Mouse (Mus musculus): ENCODE data around the gene Smarcd3. TPM values are rescaled to one million over a fixed set of nuclear protein-coding genes. Genes with fewer than 3 reads are reported as not detected.

Gene Smarcd3
- polyA plus RNA-seq, 1 experiment from 2014 or later = 170 TPM

DNA sequence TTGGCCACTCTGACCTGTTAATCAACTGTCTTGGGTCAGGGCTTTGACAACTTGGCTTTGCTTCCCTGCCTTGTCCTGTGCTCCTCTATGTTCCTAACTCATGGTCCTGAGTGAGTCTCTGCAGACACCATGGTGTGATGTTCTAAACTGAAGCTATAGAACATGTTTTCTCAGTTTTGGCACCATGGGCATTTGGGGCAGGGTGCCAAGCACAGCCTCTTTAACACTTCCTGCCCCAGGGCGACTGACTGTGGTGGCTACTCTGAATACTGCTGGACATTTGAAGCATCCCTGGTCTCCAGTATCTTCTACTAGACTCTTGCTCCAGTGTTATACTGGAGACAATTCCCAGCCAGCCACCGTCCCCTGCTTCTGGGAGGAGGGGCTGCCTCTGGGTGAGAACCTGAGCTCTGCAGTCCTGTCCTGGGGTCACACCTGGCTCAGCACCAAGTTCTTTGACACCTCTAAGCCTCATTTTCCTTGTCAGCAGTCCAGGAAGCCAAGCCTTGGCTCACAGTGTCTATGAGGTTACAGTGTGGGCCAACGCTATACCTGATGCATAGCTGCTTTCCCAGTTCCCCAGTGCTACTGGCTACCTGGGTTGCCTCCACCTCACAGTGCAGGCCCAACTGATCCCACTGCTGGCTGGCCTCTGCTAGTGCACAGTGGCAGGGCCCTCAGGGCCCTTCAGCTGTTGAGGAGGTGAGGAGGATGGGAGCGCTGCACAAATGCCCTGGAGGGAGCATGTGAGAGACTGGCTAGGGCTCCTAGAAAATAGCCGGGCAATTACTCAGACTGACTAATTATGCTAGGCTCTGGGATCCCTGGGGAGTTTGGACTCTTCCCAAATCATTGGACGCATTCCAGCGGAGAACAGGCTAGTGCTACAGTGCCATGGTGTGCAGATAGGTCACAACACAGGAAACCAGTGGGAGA lies 12.6 kb downstream of the Smarcd3 start:
- ATAC-seq = peak; percentile 91
- Histone ChIP-seq H3K27me3 (replicated peaks; ENCODE audit: control insufficient read depth, insufficient read depth, low read length) (no peaks in the 10 kb centered on the region), H3K4me3 (ENCODE audit: low read depth, low read length) (no peak overlapping the region), H3K9me3 (replicated peaks; ENCODE audit: control insufficient read depth, low read length) (no peaks in the 10 kb centered on the region), H3K36me3 (ENCODE audit: control insufficient read depth, insufficient read depth, low read length) (no peaks in the 10 kb centered on the region), H3K4me2 (ENCODE audit: low read length) (0 out of 2 replicates have a peak overlapping the region, but pooled peaks have one; percentile 9), H3K9ac (ENCODE audit: low read length) (0 out of 2 replicates have a peak overlapping the region, but pooled peaks have one; percentile 5), H3K4me1 (ENCODE audit: control insufficient read depth, insufficient read depth, low read length) (peaks cover 25% of the 10 kb centered on the region), H3K27ac (ENCODE audit: low read depth, low read length) (peak overlapping the region; percentile 70)
- WGBS = 20% methylated on average over 7 of the region's 7 CpGs
- peak; percentile 92 for DNase-seq (ENCODE audit: low spot score)

- 59% methylated on average over 5 of the region's 5 CpGs for WGBS
- no peak overlapping the region for H3K4me2 ChIP-seq (ENCODE audit: low read length)
- H3K9me3 ChIP-seq (replicated peaks; ENCODE audit: control insufficient read depth, low read length) = no peaks in the 10 kb centered on the region
These were observed 14.8 kb downstream of the Smarcd3 start for GRCm38 (mm10) chr5:24609388-24609787.

DNA sequence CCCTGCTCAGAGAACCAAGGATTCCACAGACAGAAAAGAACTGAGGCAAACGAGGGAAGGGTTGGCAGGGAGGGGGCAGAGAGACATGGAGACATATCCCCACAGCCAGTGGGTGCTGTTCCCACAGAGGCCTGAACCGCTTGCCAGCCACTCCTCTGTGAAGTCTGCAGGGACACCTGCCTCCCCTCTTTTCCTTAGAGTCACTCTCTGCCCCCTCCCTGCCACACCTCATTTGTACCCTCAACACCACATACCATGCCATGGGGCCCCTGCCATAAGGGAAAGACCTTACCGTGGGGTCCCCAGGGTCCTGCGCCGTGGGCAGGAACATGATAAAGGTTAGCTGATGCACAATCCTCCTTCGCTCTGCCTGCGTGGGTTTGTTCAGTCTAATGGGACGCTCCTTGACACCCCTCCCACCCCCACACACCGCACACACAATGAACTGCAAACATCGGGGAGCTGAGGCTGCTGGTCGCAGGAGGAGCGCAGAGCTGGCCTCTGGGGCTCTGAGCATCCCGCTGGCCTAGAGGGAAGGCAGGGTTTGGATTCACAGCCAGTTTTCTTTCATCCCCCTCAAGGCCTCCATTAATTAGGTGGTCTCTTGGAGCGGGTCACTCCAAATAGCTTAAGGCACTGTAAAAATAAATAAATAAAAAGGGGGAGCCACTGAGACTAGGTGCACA lies 18.1 kb downstream of the Smarcd3 start:
- no peak for ATAC-seq
- DNase-seq (ENCODE audit: low spot score) = peak; percentile 42
- Histone ChIP-seq H3K36me3 (ENCODE audit: control insufficient read depth, insufficient read depth, low read length) (no peaks in the 10 kb centered on the region), H3K4me1 (ENCODE audit: control insufficient read depth, insufficient read depth, low read length) (peaks cover 49% of the 10 kb centered on the region), H3K27ac (ENCODE audit: low read depth, low read length) (peak overlapping the region; percentile 99), H3K4me2 (ENCODE audit: low read length) (peak overlapping the region; percentile 94), H3K27me3 (replicated peaks; ENCODE audit: control insufficient read depth, insufficient read depth, low read length) (no peaks in the 10 kb centered on the region), H3K9ac (ENCODE audit: low read length) (peak overlapping the region; percentile 95), H3K4me3 (ENCODE audit: low read depth, low read length) (peak overlapping the region; percentile 60), H3K9me3 (replicated peaks; ENCODE audit: control insufficient read depth, low read length) (no peaks in the 10 kb centered on the region)
- WGBS = 7% methylated on average over 14 of the region's 14 CpGs

More at GRCm38 (mm10) chr5:24609388-24609787, 14.8 kb downstream of the Smarcd3 start:
- ATAC-seq (no peak), DNase-seq (ENCODE audit: low spot score) (no peak)
- H3K36me3 ChIP-seq (ENCODE audit: control insufficient read depth, insufficient read depth, low read length) = no peaks in the 10 kb centered on the region
- no peak overlapping the region for H3K9ac ChIP-seq (ENCODE audit: low read length)
- no peak overlapping the region for H3K27ac ChIP-seq (ENCODE audit: low read depth, low read length)
- no peak overlapping the region for H3K4me3 ChIP-seq (ENCODE audit: low read depth, low read length)
- H3K27me3 ChIP-seq (replicated peaks; ENCODE audit: control insufficient read depth, insufficient read depth, low read length) = no peaks in the 10 kb centered on the region
- H3K4me1 ChIP-seq (ENCODE audit: control insufficient read depth, insufficient read depth, low read length) = peaks cover 40% of the 10 kb centered on the region

DNA sequence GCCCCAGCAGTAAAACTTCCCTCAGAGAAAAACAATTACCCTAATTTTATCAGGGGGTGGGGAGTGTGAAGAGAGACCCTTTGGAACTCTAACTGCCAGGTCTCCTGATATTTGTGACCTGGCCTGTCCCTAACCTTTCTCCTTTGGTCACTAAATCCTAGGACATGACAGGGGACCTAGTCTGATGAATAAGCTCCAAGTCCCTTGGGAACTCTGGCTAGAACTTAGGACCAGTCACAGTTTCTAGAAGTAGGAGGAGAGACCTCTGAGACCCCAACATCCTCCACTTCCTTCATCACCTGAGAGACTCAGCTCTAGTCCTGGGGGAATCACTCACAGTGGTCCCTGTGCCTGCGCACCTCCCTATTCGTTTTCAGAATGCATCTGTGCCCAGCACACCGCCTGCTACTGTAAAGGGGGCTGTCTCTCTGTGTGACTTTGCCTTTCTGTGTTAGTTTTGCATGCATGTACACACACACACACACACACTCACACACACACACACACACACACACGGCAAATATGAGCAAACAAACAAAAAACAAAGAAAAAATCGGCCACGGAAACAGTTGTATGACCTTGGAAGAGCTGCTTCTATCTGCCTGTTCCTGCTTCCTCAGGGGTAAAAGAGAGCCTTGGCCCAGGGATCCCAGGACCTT lies 18.8 kb downstream of the Smarcd3 start:
- 6% methylated on average over 6 of the region's 6 CpGs for WGBS
- H3K27me3 ChIP-seq (replicated peaks; ENCODE audit: control insufficient read depth, insufficient read depth, low read length) = no peaks in the 10 kb centered on the region
- peak overlapping the region; percentile 95 for H3K9ac ChIP-seq (ENCODE audit: low read length)
- peak overlapping the region; percentile 94 for H3K4me2 ChIP-seq (ENCODE audit: low read length)
- H3K36me3 ChIP-seq (ENCODE audit: control insufficient read depth, insufficient read depth, low read length) = no peaks in the 10 kb centered on the region
- peak overlapping the region; percentile 60 for H3K4me3 ChIP-seq (ENCODE audit: low read depth, low read length)
- ATAC-seq (no peak), DNase-seq (ENCODE audit: low spot score) (peak; percentile 47)
- no peaks in the 10 kb centered on the region for H3K9me3 ChIP-seq (replicated peaks; ENCODE audit: control insufficient read depth, low read length)
- H3K4me1 ChIP-seq (ENCODE audit: control insufficient read depth, insufficient read depth, low read length) = peaks cover 52% of the 10 kb centered on the region
- H3K27ac ChIP-seq (ENCODE audit: low read depth, low read length) = peak overlapping the region; percentile 99

DNA sequence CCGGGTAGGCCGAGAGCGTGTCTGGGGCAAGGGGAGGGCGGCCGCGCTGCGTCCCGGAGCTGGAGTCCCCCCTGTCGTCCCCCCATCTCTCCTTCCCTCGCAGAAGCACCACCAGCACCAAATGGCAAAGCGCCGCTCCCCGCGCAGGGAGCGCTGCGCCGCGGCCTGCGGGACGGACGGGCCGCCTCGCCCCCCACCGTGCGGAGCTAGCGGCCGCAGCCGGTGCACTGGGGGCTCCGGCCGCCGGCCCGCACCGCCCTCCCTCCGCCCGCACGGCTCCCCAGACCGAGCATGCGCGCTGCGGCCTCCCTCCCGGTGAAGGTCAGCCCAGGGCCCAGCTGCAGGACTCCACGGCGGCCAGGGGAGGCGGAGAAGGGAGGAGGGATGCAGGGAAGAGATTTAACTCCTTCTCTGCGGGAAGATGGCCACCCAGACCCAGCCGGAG lies 19.5 kb downstream of the Smarcd3 start:
- H3K4me3 ChIP-seq (ENCODE audit: low read depth, low read length) = peak overlapping the region; percentile 60
- no peaks in the 10 kb centered on the region for H3K27me3 ChIP-seq (replicated peaks; ENCODE audit: control insufficient read depth, insufficient read depth, low read length)
- peak overlapping the region; percentile 95 for H3K9ac ChIP-seq (ENCODE audit: low read length)
- H3K9me3 ChIP-seq (replicated peaks; ENCODE audit: control insufficient read depth, low read length) = no peaks in the 10 kb centered on the region
- peak; percentile 60 for ATAC-seq
- peak overlapping the region; percentile 99 for H3K27ac ChIP-seq (ENCODE audit: low read depth, low read length)
- peak overlapping the region; percentile 94 for H3K4me2 ChIP-seq (ENCODE audit: low read length)
- H3K4me1 ChIP-seq (ENCODE audit: control insufficient read depth, insufficient read depth, low read length) = peaks cover 57% of the 10 kb centered on the region
- WGBS = under 1% methylated on average over 36 of the region's 46 CpGs
- H3K36me3 ChIP-seq (ENCODE audit: control insufficient read depth, insufficient read depth, low read length) = no peaks in the 10 kb centered on the region
- peak; percentile 90 for DNase-seq (ENCODE audit: low spot score)

GRCm38 (mm10) chr5:24604080-24604655 lies 20.0 kb downstream of the Smarcd3 start:
- WGBS = 16% methylated on average over 12 of the region's 12 CpGs
- H3K4me2 ChIP-seq (ENCODE audit: low read length) = peak overlapping the region; percentile 94
- peak overlapping the region; percentile 99 for H3K27ac ChIP-seq (ENCODE audit: low read depth, low read length)
- peaks cover 62% of the 10 kb centered on the region for H3K4me1 ChIP-seq (ENCODE audit: control insufficient read depth, insufficient read depth, low read length)
- ATAC-seq = peak; percentile 2
- H3K9ac ChIP-seq (ENCODE audit: low read length) = peak overlapping the region; percentile 95
- no peaks in the 10 kb centered on the region for H3K27me3 ChIP-seq (replicated peaks; ENCODE audit: control insufficient read depth, insufficient read depth, low read length)
- peak overlapping the region; percentile 60 for H3K4me3 ChIP-seq (ENCODE audit: low read depth, low read length)
- H3K36me3 ChIP-seq (ENCODE audit: control insufficient read depth, insufficient read depth, low read length) = no peaks in the 10 kb centered on the region
- DNase-seq (ENCODE audit: low spot score) = no peak
- no peaks in the 10 kb centered on the region for H3K9me3 ChIP-seq (replicated peaks; ENCODE audit: control insufficient read depth, low read length)

DNA sequence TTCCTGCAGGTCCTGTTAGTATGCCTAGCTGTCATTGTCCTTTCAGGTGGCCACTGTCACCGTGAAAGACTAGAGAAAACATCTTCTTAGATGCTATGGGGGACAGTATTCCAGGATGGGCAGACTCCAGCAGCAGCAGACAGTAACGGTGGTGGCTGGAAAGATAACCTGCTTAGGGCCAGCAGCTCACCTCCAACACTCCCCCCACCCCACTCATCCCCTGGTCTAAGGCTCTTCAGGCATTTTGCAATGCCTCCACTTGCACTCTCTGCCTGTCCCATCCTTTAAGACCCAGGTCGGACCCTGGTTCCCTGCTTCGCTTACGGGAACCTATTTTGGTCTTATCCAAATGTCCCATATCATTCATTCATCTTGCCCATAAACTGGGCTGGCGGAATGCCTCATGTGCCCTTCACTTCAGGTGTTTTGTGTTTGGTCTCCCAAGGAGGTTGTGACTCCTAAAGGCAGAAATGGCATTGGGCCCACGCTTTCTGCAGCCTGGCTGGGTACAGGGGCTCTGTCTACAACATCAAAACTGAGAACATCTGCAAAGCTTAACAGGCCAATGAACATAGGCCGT lies 20.7 kb downstream of the Smarcd3 start:
- no peak for ATAC-seq
- 58% methylated on average over 8 of the region's 8 CpGs for WGBS
- Histone ChIP-seq H3K9me3 (replicated peaks; ENCODE audit: control insufficient read depth, low read length) (no peaks in the 10 kb centered on the region), H3K36me3 (ENCODE audit: control insufficient read depth, insufficient read depth, low read length) (no peaks in the 10 kb centered on the region), H3K4me1 (ENCODE audit: control insufficient read depth, insufficient read depth, low read length) (peaks cover 68% of the 10 kb centered on the region), H3K4me2 (ENCODE audit: low read length) (peak overlapping the region; percentile 94), H3K27ac (ENCODE audit: low read depth, low read length) (peak overlapping the region; percentile 99), H3K27me3 (replicated peaks; ENCODE audit: control insufficient read depth, insufficient read depth, low read length) (no peaks in the 10 kb centered on the region), H3K9ac (ENCODE audit: low read length) (peak overlapping the region; percentile 84), H3K4me3 (ENCODE audit: low read depth, low read length) (peak overlapping the region; percentile 57; the same call in 1 of the 2 replicates)
- no peak for DNase-seq (ENCODE audit: low spot score)

DNA sequence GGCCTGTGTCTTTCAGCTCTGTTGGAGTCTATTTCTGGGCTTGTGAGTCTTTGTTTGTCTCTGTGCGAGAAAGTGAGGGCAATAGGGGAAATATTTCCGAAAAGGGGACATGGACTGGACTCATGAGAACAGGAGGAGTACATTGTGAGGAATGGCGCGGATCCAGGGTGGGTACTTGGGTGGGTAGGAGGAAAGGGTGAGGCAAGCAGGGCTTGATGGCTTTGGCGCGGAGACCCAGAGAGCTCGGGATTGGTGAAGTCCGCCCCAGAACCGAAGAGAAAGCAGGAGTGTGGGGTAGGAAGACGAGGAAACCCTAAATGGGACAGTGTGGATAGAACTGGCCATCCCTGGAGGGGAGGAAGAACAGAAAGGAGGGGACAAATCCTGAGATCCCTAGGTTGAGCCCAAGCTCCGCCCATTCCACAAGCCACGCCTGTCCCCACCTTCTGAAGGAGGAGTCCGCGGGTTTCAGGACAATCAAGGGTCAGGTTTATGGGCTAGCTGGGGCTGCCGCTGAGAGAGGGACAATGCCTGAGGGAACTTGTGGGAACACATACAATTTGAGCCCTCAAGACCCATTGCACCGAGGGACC lies 21.4 kb downstream of the Smarcd3 start:
- Histone ChIP-seq H3K4me1 (ENCODE audit: control insufficient read depth, insufficient read depth, low read length) (peaks cover 74% of the 10 kb centered on the region), H3K4me2 (ENCODE audit: low read length) (peak overlapping the region; percentile 94), H3K36me3 (ENCODE audit: control insufficient read depth, insufficient read depth, low read length) (no peaks in the 10 kb centered on the region), H3K27me3 (replicated peaks; ENCODE audit: control insufficient read depth, insufficient read depth, low read length) (no peaks in the 10 kb centered on the region), H3K27ac (ENCODE audit: low read depth, low read length) (peak overlapping the region; percentile 99), H3K4me3 (ENCODE audit: low read depth, low read length) (peak overlapping the region; percentile 57), H3K9ac (ENCODE audit: low read length) (peak overlapping the region; percentile 84), H3K9me3 (replicated peaks; ENCODE audit: control insufficient read depth, low read length) (no peaks in the 10 kb centered on the region)
- DNase-seq (ENCODE audit: low spot score) (peak; percentile 87), ATAC-seq (peak; percentile 24; the same call in 1 of the 2 replicates)
- WGBS = 2% methylated on average over 16 of the region's 16 CpGs

All from forebrain, embryonic 14.5 days (tissue).